Mouse (Mus musculus) olfactory bulb, adult 2 months (tissue): ENCODE results near the gene 9430038I01Rik.

Experiments
- CTCF ChIP-seq: fragments of 200-500 bp; IDR thresholded peaks from 2 replicates; pipeline ENCODE4 v1.5.1; 2012; ENCODE audit warnings: low read depth, mild to moderate bottlenecking, low read length, moderate library complexity; ENCODE audit not compliant: insufficient read depth
- POLR2A ChIP-seq: fragments of 200-500 bp; IDR thresholded peaks from 2 replicates; pipeline ENCODE4 v1.6.1; 2012; ENCODE audit warnings: mild to moderate bottlenecking, low read depth, low read length, moderate library complexity; ENCODE audit not compliant: insufficient read depth

DNA sequence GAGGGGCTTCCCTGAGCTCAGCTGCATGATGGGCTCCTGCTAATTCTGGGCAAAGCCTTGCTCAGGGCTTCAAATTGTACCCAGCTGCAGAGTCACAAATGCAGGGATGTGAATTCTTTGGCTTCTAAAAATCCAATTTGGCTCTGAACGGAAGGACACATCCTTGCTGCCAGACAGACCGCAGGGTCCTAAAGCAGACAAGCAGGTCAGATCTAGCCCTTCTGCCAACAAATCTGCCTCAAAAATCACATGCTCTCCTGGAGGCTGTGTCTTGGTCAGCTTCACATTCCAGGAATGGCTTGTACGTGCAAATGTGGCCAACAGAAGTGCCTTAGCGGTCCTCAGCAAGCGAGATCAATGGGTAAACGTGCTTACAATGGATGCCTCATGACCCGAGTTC lies 46.0 kb downstream of the 9430038I01Rik start:
- TF ChIP-seq CTCF (no peak), POLR2A (no peak)
